Mouse (Mus musculus) urinary bladder, postnatal 14 days (tissue): ENCODE results near the gene Bloc1s4.

ENCODE experiments used
- DNase-seq: peaks from one replicate; pipeline ENCODE4 v3.0.0; 2021; ENCODE audit warnings: low spot score

The Bloc1s4 gene

GRCm38 (mm10) chr5:36717889-36718288 is 30.6 kb downstream of the Bloc1s4 start:
- no peak for DNase-seq

GRCm38 (mm10) chr5:36716816-36717215 is 31.6 kb downstream of the Bloc1s4 start:
- DNase-seq: no peak

- DNase-seq: no peak
Measured at GRCm38 (mm10) chr5:36714832-36715231, 33.6 kb downstream of the Bloc1s4 start.

- no peak for DNase-seq
Measured at GRCm38 (mm10) chr5:36713693-36714092, 34.8 kb downstream of the Bloc1s4 start.

GRCm38 (mm10) chr5:36712553-36713534 is 35.6 kb downstream of the Bloc1s4 start:
- peak; percentile 95 for DNase-seq

GRCm38 (mm10) chr5:36711863-36712262 is 36.6 kb downstream of the Bloc1s4 start:
- DNase-seq: no peak

GRCm38 (mm10) chr5:36705792-36706191 is 42.7 kb downstream of the Bloc1s4 start:
- DNase-seq: no peak

- no peak for DNase-seq
Measured at GRCm38 (mm10) chr5:36705390-36705789, 43.1 kb downstream of the Bloc1s4 start.

- DNase-seq: no peak
Measured at GRCm38 (mm10) chr5:36704684-36705083, 43.8 kb downstream of the Bloc1s4 start.

- DNase-seq: no peak
Measured at GRCm38 (mm10) chr5:36700939-36701620, 47.4 kb downstream of the Bloc1s4 start.

- DNase-seq: no peak
Measured at GRCm38 (mm10) chr5:36698689-36699088, 49.8 kb downstream of the Bloc1s4 start.

- no peak for DNase-seq
Measured at GRCm38 (mm10) chr5:36698067-36698670, 50.3 kb downstream of the Bloc1s4 start.
